Mouse (Mus musculus) right cerebral cortex, postnatal 36 days (tissue): ENCODE measurements at regions not wholly inside any gene's neighbourhood (a gene's known extent, or its start where the extent isn't known, plus 50 kb on each side); places are given as distances from the start of the nearest gene placed in this dataset.

Experiments
- DNase-seq, 2 experiments: peaks; one replicate each; pipeline ENCODE4 v3.0.0; 2022; ENCODE audit warnings: low spot score in 2 of 2, mixed read lengths in 1 of 2

GRCm38 (mm10) chr14:13146959-13147535 is 137.5 kb upstream of the Synpr start:
- DNase-seq = no peak

- DNase-seq = no peak
Measured at GRCm38 (mm10) chr14:13149617-13150016, 135.0 kb upstream of the Synpr start.

DNA sequence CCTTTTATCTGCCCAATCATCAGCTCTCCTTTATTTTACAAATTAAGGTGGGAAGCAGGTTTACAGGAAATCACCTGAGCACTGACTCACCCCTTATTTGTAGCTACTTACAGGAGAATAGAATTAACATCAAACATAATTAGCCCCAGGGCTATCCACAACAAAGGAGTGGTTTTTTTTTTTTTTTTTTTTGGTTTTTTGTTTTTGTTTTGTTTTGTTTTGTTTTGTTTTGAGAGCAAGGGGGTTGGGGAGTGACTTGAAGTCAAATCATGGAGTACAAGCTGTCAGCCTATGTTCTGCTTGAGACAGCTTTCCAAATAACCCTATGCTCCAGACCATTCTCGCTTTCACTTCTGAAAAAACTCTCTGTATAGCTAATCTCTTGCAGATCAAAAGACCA is 132.9 kb upstream of the Synpr start:
- DNase-seq = no peak

- no peak for DNase-seq
Measured at GRCm38 (mm10) chr14:13176149-13176548, 108.4 kb upstream of the Synpr start.

DNA sequence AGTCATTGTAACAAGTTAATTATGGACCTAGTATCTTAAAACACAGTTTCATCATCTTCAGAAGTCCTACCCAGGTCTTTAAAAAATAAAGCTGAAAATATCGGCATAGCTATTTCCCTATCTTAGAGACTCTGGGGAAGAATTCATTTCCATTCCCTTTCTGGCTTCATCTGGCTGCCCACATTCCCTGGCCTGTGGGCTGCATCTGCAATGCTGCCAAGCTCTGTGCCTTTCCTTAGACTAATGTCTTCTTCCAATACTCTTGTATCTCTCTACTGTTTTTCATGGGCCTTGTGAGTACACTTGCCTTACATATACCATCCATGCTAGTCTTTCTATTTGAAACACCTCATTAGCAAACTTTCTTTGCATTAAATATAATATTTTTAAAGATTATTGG is 106.7 kb upstream of the Synpr start:
- DNase-seq = peak; percentile 46 to 65

- no peak for DNase-seq
Measured at GRCm38 (mm10) chr14:13190801-13191200, 93.8 kb upstream of the Synpr start.

DNA sequence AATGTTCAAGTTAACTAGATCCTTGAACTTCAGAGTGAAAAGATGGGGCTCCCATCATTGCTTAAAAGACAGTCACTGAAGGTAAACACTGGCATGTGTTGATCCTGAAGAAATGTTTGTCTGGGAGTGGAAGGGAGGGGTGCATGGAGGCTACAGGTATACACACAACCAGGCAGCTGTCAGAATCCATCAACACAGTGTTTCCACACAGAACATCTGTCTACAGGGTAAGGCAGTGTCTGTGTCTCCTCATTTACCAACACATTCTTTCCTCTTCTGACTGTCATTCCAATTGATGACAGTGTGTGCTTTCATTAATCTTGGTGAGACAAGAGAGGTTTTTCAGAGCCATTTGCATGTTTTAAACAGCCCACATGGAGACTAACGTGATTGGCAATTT is 91.8 kb upstream of the Synpr start:
- no peak for DNase-seq

DNA sequence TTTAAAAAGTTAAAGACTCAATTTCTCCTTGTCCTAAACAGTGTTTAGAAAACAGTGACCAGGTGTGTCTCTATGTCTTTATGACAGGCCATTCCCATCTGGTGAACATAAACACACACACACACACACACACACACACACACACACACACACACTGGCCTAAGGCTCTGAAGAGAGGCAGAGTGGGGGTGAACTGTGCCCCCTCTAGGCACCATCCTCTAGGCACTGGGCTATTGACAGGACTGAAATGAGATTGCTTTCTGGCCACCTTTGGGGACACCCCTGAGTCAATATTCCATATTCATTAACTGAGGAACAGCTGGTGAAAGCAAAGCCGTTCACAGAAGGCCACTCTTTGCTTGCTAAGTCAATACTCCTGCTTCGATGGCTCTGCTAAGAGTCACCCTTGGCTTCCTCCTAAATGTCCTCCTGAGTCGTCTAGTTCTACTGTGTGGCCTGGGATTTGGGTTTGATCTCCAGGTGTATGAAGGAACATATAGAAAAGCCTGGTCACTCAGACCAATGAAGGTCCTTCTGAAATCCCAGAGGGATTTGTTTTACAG is 87.2 kb upstream of the Synpr start:
- DNase-seq = no peak

DNA sequence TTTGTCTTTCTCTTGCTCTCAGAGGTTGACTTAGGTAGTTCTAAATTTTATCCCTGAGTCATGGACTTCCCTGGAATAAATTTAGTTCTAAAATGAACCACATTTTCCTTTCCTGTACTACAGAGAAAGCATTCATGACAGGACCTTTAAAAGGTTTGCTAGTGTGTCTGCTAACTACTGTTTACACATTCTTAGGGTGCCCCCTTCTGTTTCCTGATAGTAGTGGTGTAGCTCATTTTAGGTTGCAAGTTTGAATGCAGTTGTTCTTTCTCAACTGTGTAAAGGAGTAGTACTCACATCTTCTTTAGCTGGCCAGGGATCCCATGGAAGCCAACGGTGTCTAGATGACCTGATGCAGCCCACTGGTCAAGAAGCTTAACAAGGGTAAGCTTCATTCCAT is 86.1 kb upstream of the Synpr start:
- DNase-seq = peak in 1 of 2 experiments; percentile 43

DNA sequence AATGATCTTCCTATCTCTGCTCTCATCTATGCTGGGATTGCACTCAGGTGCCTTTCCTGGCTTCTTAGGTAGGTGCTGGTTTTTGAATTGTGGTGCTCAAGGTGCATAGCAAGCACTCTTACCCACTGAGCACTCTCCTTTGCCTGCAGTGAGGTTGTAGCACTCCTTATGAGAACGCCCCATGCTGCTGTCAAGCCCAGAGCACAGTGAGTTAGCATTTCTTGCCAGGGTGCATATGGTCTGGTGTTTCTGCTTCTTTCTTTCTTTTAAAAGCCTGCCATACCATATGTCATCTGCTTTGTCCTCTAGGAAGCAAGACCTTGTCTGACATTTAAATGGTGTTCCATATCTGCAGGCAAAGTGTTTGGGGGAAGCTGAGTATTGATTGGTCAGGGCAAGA is 71.9 kb upstream of the Synpr start:
- DNase-seq = no peak
